Mouse (Mus musculus): ENCODE results near the gene Lrig2.

Lrig2 gene

DNA sequence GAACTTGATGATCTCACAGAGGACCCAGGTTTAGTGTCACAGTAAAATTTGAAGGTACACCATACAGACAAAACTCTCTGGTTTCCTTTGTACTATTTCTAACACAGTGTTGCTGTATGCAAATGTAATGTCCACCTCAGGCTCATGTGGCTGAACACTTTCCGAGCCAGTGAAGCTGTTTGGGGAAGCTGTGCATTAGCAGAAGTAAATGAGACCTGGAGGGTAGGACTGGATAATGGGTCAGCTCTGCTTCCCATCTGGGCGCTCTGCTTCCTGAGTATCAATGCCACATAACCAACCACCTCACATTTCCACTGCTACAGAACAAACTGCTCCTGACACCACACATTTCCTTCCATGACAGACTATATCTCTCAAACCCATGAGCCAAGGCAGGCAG, 10.1 kb downstream of the Lrig2 start:
- DNase-seq = no peak

DNA sequence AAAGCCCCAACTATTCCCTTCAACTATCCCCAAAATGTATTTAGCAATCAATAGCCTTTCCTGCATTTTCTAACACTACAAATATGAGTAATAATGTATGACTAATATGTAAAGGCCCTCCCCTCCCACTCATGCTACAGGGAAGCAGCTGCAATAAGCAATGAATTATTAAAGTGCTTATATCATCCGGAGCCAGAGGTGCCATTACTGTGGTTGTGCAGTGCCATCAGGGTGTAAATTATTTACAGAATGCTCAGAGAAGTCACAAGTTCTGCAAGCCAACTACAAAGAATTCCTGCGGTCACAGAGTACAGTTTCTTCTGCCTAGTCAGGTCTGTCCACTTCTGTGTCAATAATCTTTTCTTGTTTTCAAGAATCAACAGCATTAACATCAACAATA, 10.8 kb downstream of the Lrig2 start:
- no peak for DNase-seq

DNA sequence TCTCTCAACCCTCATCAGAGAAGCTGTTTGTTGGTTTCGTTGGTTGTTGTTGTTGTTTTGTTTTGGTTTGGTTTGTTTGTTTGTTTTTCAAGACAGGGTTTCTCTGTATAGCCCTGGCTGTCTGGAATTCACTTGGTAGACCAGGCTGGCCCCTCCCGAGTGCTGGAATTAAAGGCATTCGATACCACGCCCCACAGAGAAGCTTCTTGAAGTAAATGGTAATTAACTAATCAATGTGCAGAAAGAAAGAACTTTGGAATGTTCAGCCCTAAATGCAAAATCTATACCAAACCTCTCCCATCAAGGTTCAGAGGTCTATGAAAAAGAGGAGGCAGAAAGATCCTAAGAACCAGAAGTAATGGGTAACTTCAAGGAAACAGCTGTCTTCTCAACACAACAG, 15.5 kb downstream of the Lrig2 start:
- no peak for DNase-seq

DNA sequence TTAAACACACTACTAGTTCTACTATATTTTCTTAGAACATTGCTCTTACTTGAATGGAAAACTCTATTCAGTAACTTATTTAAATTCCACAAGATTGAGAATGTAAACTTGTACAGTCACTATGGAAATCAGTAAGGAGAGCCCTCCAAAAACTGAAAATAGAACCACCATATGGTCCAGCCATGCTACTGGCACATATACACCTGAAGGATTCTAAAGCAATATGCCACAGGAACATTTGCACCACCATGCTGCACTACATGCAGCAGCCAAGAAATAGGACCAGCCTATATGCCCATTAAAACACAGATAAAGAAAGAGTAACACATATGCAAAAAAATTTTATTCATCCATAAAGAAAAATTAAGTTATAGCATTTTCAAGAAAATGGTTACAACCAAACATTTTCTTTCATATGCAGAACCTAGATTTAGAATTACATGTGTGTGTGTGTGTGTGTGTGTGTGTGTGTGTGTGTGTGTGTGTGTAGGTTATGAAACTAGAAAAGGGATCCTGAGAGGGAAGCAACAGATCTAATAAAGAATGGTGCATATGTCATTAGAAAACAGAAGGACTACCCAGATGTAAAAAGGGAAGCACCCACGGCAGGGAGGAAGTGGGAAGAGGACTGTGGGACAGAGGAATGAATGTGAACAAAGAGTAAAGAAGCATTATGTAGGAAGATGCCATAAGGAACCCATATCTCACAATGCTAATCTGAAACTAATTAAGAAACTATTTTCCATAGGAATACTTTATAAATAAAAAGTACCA, 30.6 kb downstream of the Lrig2 start:
- DNase-seq = no peak

DNA sequence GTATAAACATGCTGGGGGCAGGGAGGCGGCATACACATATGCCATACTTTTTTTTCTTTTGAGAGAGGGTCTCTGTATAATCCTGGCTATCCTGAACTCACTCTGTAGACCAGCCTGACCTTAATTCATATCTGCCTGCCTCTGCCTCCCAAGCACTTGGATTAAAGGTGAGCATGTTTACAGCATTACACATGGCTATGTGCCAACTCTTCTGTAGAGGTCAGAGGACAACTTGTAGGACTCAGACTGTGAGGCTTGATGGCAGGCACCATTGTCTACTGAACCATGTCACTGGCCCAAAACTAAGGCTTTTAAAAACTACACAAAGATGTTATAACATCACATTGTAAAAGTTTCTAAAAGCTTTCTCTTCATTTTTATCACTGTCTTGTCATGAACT, 33.7 kb downstream of the Lrig2 start:
- DNase-seq = no peak

DNA sequence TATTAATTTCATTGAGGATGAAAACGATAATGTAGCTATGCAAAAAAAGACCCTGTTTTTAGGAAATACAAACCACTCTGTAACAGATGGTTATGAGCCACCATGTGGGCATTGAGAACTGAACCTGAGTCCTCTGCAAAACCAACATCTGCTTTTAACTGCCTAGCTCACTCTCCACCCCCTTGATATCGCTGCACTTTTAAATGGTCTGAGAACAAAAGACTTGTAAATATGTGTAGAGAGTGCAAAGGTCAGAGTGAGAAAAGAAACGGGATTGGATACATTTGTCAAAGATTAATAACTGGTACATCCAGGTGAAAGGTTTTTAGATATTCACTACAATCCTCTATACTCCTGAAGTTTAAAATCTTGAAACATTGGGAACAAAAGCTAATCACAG, 42.3 kb downstream of the Lrig2 start:
- no peak for DNase-seq

DNA sequence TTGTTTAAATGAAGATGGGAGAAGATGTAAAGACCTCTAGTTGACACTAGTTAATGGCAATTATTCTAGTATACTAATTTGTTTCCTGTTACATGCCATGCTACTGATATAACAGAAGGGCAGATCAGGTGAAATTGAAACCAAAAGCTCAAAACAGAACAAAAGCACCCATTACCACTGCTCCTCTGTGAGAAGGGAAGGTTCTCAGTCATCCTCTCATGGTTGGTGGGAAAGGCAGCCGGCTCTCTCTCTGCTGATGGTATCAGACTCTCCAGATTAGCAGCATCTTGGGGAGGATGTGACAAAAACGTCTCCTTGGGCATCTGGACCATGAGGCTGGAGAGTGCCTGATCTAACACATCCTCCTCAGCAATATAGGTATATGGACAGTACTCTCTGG, 50.5 kb downstream of the Lrig2 start:
- DNase-seq = no peak

DNA sequence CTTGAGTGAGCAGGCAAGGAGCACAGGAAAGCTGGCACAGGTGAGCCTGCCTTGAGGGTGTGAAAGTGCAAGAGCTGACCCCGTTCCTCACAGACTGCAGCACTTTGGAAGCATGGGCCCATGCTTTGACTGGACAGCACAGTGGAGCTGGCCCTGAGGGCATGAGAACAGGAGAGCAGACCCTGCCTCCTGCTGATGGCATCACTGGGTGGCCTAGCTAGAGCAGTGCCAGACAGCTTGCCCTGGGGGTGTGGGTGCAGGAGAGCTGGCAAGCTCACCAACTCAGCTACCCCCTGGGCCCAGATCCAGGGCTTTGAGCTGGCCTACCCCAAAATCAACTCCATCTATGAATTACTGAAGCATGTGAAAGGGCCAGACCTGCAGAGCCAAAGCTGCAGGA, 53.1 kb downstream of the Lrig2 start:
- DNase-seq = no peak

DNA sequence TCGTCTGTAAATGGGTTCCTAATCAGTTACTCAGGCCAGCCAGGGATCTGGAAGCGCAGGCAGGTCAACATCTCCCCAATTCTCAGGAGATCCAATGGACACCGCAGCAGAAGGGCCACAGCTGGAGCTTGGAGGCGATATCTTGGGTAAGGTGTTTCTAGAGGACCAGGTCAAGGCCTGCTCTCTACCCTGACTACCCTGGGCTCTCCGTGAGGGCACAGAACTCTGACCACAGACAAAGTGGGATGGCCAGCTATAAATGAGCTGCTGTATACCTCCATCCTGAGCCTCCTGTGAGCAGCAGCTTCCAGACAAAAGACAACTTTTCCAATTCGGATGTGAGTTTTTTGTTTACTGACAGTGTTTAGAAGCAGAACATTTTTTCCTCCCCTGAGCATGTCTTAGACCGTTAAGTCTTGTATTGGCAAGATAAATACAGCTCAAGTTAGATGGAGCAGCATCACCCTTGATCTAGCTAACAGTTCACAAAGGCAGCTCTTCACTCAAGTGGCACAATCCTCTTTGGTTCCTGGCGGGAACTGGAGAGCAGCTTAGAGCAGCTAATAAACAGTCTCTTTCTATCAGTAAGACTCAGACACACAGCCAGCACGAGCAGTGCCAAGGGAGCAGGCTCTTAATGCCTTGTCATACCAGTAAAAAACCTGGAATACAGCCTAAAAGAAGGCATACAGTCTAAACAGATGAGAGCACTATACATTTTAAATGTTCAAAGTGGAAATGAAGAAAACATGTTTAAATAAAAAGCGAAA, 56.0 kb downstream of the Lrig2 start:
- DNase-seq = no peak

DNA sequence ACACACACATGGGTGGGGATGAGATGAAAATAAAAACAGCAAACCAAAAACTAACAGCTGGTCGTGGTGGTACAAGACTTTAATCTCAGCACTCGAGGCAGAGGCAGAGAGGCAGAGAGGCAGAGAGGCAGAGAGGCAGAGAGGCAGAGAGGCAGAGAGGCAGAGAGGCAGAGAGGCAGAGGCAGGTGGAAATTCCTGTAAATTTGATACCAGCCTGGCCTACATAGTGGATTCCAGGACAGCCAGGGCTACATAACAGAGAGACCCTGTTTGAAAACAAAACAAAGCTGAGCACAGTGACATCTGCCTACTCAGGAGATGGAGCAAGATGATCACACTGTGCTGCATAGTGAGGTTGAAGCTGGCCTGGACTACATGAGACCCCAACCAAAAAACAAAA, 64.5 kb downstream of the Lrig2 start:
- no peak for DNase-seq

DNA sequence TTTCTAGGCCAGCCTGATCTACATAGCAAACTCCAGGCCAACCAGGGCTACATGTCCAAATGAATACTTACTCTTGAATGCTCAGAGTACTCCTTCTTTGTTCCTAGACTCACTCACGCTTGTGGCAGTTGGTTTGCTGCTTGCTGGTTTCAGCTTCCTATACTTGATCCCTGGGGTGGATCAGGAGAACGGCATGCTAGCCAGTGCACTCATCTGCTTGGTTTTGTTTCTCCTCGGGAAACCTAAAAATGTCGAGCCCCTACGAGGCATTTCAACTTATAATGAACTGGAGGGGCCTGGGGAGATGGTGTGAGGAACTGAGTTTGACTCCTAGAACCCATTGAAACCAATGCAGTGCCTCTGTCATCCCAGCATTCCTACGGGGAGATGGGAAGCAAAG, 65.0 kb downstream of the Lrig2 start:
- no peak for DNase-seq

DNA sequence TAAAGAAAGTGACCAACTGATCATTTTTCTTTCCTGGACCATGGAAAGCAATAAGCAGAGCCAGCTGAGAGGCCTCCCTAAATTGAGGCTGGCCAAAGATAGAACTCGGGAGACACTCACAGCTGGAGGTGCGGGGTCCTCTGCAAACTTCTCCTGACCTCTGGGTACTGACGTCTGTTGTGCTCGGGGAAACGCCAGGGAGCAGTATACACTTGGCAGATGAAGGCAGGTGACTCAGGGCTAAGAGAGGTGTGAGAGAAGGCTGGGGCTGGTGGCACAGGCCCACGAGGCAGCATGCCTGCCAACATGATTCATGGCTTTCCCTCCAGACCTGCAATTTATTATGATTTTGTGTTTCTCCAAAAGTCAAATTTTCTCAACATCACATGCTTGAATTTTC, 66.1 kb downstream of the Lrig2 start:
- no peak for DNase-seq

DNA sequence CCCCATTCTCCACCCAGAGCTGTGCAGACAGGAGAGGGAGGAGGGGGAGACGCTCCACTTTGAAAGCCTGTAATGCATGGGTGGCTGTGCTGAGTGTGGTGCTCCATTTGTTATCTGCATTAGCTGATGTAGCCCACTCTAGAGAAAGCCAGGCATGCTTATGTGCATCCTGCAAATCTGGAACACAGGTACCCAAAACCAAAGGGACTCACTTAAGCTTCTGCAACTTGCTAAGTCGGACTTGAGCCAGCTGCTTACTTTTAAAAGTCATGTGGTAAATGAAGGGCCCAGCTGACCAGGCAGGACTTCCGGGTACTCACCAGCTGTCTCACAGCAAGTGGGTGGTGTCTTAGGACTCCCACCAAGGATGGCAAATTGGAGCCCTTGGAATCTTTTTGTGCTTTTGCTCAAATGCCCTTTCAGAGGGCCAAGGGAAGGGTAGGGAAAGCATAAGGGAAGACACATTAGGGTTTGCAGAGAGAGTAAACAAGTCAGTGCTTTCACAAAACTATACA, 66.7 kb downstream of the Lrig2 start:
- no peak for DNase-seq

DNA sequence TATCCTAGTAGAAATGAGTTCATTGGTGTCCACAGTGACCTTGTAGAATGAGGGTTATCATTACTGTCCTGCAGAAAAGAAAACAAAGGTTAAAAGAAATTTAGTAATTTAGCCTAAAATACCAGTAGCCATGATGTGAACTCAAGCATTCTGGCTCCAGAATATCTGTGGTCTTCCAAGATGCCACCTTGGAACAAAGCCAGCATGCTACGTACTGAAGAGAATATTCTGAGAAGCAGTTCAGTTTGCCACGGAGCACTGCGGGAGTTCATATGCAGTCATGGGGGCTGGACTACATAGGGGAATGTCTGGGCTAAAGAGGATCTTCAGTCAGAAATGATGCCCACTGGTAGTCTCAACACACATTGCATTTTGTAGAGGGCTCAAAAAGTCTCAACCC, 67.6 kb downstream of the Lrig2 start:
- DNase-seq = no peak

DNA sequence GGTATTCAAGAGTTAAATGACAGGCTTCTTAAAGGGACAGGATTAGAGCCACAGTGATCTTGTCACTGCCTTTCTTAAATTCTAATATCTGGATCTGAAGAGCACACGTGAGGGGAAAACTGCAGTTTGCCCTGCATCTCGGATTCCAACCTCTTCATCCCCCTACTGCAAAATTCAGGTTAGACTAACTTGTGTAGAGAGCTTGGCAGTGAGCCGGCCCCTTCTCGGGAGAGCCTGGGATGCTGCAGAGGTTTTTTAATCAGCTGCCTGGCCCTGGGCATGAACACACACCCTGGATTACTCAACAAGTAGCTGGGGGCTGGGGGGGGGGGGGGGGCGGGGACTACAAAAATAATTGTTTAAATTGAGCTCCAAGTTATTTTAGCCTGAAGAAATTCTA, 69.4 kb downstream of the Lrig2 start:
- DNase-seq = no peak

DNA sequence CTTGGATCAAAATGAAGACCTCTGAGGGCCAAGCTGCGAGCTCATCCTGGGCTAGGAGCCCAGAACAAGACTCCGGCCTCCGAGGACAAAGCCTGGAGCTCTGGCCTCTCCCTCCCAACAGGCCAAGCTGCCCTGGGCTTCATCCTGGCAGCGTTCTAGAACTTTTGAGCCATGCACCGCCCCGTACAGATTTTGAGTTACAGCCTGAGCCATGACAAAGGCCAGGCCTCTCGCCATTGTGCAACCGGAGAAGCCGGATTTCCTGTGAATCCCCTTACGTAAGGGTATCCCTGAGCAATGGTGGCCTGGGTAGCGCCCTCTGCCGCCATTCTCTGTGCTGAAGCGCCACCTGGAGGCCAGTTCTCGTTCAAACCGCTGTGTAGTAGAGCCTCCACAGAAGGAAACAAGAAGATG, 69.8 kb downstream of the Lrig2 start:
- peak; percentile 63 to 85 for DNase-seq

DNA sequence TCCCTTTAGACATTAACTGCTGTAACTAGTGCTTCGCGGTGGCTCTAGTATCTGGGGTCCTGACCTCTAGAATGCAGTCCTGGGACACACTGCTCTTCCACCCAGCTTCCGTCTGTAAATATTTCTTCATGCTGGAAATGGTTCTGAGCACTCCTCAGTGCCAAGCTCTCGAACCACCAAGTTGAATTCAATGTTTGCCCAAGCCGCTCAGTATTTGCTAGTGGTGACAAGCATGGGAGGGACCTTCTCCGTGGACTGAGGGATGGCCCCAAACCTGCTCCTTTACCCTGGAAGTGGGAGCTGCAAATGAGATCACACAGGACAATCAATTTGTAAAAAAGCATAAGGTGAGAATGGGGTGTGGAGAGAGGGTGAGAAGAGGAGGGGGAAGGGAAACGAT, 70.3 kb downstream of the Lrig2 start:
- no peak for DNase-seq

DNA sequence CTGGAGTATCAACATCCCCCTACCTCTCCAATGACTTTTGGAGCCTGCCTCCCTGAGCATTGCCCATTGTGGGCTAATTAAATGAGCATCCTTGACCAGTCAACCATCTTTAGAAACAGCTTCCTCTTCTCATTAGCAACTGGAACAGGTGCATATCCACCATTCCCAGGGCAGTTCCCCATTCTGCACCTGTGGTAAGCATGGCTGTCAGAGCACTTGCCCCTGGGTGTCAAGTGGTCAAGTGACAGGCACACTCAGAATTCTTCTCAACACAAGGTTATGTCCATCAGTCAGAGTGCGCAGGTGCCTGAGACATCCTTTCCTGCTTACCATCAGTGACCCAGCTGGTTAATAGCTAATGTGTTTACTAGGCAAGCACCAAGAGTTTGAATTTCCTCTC, 72.9 kb downstream of the Lrig2 start:
- DNase-seq = no peak

DNA sequence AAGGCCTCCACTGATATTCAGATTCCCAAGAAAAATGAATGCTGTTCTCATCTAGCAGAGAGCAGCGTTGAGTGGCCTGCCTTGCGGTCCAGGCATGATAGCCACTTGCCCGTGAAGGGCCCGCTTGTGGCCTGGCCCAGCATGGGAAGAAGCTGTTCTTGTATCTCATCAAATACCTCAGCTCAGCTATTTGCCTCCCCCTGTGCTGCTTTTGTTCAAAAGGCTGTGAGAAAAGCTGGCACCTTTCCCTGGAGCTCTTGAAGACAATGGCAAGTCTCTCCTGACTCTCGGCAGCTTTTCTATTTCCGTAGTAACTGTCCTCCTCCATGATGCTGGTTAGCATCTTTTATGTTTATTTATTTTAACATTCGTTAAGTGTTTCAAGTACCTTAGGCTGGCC, 74.1 kb downstream of the Lrig2 start:
- DNase-seq = no peak

DNA sequence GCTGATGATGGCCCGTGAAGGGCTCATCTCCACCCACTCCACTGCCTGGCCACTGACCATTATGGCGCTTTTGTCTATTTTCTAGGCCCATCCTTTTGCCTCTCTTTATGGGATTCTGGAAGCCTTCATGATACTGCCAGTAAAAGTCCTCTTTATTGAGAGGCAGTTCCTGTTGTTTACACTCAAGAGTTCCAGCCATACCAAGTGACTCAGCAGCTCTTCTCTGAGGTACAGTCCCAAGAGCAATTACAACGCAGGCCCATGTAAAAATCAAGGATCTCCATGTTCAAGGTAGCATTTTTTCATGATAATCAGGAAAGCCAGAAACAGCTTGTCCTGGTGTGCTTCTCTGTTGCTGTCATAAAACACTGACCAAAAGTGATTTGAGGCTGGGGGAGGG, 75.8 kb downstream of the Lrig2 start:
- no peak for DNase-seq

DNA sequence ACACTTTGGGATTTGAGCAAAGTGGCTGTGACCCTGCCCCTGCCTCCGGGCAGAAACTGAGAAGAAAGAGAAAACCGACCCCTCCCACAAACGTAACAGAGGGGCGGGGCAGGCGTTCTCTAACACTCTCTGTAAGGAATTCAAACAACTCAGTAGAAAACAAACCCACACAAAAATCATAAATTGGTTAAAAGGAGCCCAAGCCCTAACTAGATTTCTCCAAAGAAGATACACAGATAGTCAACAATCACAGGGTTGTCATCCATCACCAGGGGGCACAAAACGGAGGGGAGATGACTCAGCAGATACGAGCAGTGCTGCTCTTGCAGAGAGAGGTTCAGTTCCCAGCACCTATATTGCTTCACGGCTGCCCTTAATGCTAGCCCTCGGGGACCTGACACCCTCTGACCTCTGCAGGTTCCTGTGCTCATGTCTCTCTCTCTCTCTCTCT, 77.4 kb downstream of the Lrig2 start:
- no peak for DNase-seq

DNA sequence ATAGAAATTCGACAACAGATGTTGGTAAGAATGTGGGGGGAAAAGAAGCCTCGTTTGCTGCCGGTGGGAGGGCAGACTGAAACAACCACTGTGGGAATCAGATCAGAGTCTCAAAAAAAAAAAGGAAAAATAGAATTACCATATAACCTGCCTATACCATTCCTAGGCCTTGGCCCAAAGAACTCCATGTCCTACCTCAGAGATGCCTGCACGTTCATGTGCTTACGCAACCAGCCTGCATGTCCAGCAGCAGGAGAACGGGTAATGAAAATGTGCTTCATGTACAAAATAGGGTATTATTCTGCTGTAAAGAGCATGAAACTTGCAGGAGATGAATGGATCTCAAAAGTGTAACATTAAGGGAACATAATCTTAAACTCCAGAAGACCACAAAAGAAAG, 79.1 kb downstream of the Lrig2 start:
- no peak for DNase-seq

DNA sequence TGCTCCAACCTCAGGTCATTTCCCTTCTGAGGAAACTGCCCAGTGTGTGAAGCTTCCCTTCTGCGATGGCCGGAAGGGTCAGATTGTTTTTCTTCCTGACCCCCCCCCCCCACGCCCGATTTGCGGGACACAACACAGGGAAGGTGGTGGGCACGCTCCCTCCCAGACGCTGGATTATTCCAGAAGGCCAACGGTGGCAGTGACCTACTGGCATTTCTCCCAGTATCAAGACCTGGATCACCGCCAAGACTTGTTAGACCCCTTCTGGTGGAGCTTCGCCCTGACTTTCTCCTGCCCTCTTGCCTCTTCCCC, 79.9 kb downstream of the Lrig2 start:
- no peak for DNase-seq

DNA sequence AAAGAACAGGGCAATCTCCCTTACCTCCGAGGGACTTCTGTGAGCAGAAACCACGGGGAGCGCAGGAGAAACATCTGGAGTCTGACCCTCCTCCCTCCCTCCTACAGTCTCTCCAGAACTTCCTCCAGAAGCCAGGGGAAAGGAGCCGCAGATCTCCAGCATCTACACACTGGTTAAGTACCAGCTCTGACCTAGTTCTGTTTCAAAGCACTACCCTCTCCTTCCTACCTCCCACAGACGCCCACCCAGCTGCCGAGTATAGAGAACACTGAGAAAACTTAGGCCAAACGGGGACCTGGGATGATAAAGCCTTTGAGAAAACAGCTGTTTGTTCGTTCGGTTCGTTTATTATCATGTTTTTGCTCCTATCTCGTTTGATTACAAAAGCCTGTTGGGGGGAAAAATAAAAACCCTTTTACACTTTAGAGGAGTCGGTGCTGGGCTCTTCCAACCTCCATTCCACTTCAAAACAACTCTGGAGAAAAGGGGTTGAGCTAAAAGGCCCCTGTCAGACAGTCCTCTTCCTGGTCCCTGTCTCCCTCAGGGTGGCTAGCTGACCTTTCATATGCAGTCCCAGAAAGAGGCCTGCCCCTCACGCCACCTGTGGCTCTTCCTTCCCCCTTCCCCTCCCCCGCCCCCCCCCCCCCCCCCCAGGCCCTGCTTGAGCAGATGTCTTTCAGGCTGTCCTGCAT, 80.4 kb downstream of the Lrig2 start:
- no peak for DNase-seq
